Mouse (Mus musculus): ENCODE measurements around the gene Grrp1. TPM values are rescaled to one million over a fixed set of nuclear protein-coding genes. Genes with fewer than 3 reads are reported as not detected.
"Not testable (repeated sequence)": the region's sequence is repeated elsewhere in the genome, so short reads cannot be mapped to it uniquely, and the experiment has no call there.

The Grrp1 gene
- 1 to 10 TPM; 3.3 to 4.8 (median 3.5) TPM for total RNA-seq (2022)

DNA sequence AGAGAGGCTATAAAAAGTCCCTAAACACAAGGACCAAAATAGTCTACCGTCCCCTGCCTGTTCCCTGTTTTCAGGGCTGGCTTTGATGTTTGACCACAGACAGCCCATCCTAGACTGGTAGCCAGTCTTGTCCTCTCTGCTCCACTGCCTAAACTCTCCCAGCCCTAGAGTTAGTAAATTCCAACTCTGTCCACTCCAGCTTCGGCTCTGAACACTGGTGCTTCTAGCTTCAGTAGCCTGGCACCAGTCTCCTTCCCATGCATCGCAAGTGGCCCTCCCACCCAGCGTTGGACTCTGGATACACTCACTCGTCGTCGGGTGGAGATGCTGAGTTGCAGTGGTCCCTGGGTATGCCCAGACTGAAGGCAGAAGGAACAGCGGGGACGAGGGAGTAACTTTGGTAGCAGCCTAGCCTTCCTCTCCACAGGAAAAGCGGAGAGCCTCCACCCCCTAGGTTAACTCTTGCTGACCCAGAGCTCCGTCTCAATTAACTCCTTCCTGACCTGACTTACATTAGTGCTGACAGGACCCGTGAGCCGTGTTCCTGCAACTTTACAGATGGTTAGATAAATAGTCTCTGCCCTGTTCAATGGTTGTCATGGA lies at the start of gene Grrp1:
Gene Grrp1, minus strand, starts transcription at position 385 of the 603 bp plus-strand sequence.
- DNase-seq (ENCODE audit: low spot score in 2 of 2), result no peak

DNA sequence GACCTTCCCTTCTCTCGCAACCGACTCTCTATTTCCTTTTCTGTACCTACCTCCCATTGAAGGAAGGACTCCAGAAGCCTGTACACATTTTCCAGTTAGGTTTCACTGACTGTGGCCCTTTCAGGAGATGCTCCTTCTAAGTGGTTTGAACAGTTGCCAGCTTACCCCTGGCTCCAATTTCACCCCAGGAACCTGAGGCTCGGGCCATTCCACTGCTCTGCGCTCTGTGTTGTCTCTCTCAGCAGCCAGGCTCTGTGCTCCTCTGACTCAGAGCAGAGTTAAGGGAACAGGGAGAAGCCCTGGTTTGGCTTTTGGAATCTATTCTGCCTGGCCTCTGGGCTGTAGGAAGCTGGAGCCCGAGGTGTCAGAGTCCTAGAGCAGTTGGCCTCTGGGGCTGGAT lies 48.2 kb upstream of the Grrp1 start:
- DNase-seq (ENCODE audit: low spot score in 2 of 2), result no peak

DNA sequence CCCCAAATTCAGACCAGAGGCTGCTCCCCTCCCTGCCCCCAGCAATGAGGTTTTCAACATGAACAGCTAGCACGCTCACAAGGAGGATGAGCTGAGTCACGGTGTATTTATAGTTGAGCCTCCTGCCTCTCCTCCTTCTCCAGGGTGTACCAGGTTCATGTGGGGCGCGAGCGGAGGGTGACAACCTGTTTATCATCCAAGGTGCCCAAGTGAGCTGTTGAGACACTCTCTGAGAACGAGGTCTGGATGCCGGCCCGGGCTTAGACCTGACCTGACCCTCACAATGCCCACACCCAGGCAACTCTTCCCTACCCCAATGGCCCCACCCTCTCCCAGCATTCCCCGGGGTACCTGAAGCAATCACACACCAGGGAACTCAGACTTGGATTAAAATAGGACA lies 46.4 kb upstream of the Grrp1 start:
- DNase-seq (ENCODE audit: low spot score in 2 of 2), result no peak

DNA sequence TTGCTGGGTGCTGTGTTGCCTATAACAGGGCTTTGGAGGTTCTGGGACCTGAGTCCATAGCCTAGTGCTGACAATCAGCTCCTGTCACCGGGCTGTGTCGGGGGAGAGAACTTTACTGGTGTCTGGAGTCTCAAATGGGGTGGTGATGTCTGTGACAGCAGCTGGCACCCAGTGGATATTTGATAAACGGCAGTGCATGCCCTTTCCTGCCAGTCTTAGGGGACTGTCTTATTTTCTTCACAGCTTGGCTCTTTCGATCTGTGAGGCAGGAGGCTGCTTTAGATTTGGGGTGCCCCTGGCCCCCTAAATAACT lies 45.5 kb upstream of the Grrp1 start:
- DNase-seq (ENCODE audit: low spot score in 2 of 2), result no peak

DNA sequence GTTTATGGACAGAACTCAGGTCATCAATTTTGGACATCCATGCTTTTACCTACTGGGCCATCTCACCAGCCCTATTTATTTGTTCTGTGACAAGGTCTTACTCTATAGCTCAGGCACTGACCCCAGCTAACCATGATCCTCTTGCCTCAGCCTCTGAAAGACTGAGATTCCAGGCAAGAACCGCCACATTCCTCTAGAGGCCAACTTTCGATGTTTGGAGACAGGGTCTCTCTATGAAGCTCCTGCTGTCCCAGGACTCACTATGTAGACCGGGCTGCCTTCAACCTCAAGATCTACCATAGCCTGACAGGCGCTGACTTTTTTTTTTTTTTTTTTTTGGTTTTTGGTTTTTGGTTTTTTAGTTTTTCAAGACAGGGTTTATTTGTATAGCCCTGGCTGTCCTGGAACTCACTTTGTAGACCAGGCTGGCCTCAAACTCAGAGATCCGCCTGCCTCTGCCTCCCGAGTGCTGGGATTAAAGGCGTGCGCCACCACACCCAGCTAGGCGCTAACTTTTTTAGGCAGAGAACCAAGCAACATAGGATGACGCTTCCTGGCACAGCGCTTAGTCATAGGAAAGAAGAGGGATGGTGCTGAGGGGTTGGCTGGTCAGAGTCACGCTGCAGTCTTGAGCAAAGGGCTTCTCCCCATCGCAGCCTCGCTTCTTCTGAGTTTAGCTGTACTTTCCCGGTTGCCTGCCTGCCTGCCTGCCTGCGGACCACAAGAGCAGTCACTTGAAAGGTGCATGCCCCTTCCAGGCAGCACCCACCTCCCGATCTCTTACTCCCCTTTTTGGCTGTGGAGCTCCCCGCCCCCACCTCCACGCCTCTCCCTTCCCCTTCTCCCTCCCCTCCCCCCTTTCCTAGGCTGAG lies 45.0 kb upstream of the Grrp1 start:
- no peak for DNase-seq (ENCODE audit: low spot score in 2 of 2)

DNA sequence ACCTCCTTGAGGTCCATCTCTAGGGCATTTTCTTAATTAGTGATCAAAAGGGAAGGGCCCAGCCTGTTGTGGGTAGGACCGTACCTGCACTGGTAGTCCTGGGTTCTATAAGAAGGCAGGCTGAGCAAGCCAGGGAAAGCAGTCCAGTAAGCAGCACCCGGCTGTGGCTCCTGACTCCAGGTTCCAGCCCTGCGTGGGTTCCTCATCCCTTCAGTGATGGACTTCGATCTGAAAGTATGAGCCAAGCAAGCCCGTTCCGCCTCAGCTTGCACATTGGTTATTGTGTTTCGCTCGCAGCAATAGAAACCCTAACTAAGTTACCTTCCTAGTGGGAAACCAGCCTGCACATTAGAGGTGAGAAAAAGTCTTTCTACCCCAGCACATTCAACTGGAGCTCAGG lies 43.5 kb upstream of the Grrp1 start:
- no peak for DNase-seq (ENCODE audit: low spot score in 2 of 2)

DNA sequence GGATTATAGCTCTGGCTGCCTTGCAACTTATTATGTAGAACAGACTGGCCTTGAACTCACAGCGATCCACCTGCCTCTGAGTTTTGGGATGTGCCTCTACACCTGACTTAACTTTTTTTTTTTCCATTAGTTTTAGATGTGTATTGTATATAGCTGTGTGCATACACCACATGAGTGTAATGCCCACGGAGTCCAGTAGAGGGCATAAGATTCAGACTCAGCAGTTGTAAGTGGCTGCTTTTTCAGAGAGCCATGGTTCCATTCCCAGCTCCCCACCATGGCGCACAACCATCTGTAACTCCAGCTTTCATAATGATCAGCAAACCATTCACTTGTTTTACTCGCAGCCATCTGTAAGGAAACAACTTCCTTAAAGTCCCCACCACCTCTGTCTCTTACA lies 42.6 kb upstream of the Grrp1 start:
- DNase-seq (ENCODE audit: low spot score in 2 of 2), result no peak

DNA sequence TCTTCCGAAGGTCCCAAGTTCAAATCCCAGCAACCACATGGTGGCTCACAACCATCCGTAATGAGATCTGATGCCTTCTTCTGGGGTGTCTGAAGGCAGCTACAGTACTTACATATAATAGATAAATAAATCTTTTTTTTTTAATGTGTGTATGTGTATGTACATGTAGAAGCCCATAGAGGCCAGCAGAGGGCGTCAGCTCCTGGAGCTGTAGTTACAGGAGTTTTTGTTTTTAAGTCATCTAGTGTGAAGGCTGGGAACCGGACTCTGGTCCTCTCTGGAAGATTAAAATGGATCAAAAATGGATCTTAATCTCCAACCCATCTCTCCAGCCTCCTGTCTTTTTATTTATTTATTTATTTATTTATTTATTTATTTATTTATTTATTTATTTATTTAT lies 42.2 kb upstream of the Grrp1 start:
- DNase-seq (ENCODE audit: low spot score in 2 of 2), result not testable (repeated sequence)

DNA sequence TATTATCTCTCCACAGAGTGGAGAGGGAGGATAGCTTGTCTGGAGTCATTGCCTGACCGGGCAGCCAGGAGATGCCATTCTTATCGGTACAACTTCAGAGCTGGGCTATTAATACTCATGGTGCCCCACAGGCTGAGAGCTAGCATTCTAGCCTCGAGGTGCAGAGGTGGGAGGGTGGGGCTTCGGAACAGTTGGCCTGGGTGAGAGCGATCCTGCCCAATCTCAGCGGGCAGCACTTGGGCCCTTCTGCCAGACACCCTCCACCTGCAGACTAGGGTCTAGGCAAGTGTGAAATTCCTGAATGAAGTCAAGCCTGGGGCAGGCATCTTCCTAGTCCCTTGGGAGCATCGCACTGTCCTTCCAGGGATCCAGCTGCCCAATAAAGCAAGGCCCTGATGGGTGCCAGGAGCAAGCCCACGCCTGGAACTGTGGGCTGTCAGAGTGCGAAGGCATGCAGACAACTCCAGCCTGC lies 39.8 kb upstream of the Grrp1 start:
- DNase-seq (ENCODE audit: low spot score in 2 of 2), result no peak

DNA sequence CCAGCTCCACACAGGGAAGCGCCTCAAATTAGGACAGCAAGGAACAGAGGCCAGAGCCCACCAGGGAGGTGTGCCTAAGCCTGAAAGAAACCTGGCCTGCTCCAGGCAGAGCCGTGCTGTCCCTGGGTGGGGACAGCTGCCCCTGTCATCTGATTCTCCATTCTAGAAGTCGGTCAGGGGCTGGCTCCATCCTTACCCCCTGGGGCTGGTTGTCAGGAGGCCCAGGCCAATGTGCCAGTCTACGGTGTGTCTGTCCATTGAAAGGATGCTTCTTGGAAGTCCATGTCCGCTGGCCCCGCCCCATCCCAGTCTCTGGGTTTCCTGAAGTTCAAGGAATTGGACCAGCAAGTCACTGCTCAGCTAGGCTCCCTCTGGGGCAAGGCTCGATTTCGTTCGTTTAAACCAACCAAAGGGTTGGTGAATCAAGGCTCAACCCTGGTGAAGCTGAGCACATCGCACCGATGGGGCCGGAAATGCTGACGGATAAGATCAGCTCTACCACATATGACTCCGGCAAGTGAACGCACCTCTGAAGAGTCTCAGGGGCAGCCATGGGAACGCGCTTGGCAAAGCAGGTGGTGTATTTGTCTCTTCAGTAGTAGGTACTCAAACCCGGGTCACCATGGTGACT lies 39.3 kb upstream of the Grrp1 start:
- DNase-seq (ENCODE audit: low spot score in 2 of 2), result no peak

DNA sequence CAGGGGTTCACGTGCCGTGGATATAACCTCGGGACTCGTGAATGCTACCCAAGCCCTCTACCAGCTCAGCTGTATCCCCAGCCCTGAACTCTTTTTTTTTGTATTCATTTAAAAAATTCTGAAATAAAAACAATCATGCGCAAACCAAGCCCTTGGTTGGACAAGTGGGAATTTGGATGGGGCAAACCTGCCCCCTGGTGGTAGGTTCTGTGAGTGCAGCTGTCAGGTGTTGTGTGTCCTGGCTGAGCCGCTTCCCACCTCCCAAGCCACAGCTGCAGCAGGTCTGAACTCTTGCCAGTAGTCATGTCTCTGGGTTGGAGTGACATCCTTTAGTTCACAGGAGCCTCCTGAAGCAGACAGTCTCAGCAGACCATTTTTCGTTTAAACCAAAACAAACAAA lies 38.2 kb upstream of the Grrp1 start:
- DNase-seq (ENCODE audit: low spot score in 2 of 2), result peak in 1 of 2 experiments; percentile 60

DNA sequence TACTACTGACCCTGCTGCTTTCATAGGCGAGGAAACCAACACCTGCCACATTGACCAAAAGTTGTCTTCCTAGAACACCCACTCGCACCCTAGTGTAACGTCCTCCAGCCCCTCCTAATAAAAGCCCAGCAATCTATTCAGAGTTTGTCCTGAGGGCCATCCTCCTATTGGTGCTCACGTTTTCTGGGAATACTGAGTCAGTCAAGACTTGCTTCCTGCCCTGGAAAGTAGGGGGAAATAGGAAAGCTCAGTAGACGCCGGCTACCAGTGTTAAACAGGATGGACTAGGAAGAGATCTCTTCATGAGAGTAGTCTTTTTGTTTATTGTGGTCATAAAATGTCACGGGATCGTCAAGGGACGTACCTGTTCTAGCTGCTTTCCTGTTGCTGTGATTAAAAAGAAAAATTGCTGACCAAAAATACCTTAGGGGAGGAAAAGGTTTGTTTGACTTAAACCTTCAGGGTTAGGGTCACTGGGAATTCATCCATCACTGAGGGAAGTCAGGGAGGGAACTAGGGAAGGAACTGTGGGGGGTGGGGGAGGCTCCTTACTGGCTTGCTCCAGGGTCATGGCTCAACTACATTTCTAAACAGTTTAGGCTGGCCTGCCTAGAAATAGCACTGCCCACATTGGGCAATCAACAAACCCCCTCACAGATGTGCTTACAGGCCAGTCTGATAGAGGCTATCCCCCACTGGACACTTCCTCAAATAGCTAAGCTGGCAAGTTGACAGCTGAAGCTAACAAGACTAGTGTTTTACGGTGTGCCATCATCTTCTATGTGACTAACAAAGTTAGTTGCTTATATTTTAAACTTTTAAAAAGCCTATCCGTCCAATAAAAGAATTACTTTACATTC lies 34.7 kb upstream of the Grrp1 start:
- no peak for DNase-seq (ENCODE audit: low spot score in 2 of 2)

DNA sequence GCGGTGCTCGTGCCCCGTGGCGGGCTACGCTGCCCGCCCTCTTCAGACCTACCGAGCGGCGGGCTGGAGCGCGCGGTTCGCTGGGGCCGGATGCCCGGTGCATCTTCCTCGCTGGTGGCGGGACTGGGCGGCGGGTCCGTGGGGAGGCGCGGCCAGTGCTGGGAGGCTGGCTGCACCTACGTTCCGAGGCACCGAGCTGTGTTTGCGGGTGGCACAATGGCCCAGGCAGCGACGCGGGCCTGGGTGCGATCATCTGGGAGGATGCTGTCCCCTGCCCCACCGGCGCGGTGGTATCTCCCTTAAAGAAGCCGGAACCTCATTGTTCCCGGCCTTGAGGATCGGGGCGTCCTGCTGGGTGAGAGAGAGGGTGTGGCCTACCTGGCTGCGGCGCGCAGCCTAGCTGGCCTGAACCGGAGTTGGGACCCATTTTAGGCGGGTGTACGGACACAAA lies 33.7 kb upstream of the Grrp1 start, which contains the start of gene Pdik1l:
Gene Pdik1l, minus strand, starts transcription at position 321 of the 451 bp plus-strand sequence.
- DNase-seq (ENCODE audit: low spot score in 2 of 2), result peak; percentile 45 to 63

DNA sequence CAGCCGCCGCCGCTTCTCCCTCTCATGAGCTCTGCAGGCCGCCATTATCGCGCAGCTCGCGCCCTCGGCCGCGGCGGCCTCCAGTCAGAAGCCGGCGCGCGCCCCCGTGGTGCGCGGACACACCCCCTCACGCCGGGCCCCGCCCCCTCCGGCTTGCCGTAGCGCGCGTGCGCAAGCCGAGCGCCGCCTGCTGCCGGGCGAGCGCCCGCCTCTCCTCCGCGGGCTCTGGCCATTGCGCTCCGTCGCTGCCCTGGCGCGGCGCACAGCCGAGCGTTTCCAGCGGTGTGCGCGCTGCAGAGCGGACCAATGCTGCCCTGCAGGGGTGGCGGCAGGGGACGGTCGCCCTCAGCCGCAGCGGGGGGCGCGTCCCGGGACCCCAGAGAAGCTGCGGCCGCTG lies 33.3 kb upstream of the Grrp1 start:
- DNase-seq (ENCODE audit: low spot score in 2 of 2), result peak; percentile 86 to 94

DNA sequence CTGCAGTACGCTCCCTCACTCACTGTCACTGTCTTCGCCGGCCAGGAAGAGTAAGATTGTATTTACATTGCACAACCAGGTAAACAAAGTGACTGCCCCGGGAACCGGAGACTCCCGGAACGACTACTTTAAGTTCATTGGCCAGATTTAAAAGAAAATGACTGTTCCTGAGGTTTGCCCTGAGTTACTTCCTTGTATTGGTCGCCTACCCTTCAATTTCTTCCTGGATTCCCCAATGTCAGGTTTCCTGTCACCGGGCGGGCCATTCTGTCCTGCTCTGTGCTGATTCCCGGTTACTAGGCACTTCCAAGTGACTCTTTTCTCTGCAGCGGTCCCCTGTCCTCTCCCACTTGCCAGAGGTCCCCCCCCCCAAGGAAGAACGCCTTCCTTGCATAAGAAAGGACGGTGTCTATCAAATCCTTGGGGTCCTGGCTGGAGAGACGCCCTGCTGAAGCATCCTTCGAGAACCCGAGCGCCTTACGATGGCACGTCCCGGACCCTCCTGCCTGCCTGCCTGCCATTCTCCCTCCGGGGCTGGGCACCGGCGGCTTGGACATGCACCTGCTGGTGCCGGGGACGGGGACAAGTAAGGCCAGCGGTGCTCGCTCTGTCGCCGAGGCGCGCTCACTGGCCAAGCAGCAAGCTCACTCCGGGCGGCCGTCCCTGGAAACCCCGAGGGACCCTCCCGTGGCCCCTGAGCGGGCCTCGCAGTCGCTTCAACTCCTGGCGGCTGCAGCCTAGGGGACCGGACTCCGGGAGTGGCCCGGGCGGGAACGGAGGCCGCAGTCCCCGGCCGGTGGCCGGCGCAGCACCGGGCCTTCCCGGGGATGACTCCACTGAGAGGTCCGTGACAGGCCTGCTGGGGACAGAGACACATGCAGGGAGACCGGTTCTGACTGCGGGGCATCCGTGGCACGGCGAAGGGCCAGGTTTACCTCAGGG lies 32.6 kb upstream of the Grrp1 start:
- DNase-seq (ENCODE audit: low spot score in 2 of 2), result peak in 1 of 2 experiments; percentile 17

DNA sequence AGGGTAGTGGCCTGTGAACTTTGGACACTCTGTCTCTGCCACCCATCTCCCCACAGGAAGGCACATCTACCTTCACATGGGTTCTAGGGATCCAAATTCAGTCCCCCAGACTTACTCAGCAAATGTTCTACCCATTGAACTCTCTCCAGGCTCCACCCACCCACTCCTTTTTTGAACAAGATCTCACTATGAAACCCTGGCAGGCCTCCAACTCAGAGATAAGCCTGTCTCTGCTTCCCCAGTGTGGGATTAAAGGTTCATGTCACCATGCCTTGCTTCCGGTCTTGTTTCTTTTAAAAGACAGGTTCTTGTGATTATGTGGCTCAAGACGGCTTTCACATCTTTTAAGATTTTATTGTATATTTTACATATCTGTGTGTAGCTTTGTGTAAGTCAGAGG lies 31.0 kb upstream of the Grrp1 start:
- no peak for DNase-seq (ENCODE audit: low spot score in 2 of 2)

DNA sequence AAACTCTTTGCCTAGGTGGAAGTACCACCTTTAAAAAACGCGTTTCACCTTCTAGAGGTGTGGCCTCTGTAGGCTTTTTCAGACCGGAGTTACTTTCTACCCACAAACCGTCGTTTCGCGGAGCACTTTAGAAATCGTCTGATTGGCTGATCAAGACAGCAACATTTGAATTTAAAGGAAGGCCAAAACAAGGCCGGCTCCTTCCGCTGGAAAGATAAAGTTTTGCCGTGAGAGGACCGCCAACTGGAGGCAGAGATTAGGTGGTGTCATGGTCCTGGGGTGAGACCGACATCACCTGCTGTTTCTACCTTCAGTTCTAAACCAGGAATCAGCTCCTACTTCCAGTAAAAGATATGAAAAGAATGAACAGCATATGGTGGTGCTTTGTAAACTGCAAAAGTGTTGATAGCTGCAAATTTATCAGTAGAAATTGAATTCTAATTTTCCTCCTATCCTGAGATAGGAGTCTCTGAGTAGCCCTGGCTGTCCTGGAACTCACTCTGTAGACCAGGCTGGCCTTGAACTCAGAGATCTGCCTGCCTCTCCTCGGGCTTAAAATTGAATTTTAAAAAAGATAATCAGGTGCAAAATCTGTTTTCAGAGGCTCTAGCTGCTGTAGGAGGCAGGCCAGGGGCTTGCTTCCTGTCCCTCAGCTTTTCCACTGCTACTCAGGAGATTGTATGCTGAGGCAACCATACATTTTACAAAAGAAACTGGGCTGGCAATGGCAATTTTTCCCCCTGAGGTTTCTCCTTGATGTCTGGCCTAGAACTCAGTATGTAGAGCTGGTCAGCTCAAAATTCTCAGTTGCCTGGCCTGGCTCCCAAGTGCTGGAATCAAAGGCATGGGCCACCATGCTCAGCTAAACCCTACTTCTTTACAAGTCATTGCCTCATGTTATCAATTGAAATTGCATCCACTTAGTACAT lies 19.8 kb upstream of the Grrp1 start:
- DNase-seq (ENCODE audit: low spot score in 2 of 2), result no peak

DNA sequence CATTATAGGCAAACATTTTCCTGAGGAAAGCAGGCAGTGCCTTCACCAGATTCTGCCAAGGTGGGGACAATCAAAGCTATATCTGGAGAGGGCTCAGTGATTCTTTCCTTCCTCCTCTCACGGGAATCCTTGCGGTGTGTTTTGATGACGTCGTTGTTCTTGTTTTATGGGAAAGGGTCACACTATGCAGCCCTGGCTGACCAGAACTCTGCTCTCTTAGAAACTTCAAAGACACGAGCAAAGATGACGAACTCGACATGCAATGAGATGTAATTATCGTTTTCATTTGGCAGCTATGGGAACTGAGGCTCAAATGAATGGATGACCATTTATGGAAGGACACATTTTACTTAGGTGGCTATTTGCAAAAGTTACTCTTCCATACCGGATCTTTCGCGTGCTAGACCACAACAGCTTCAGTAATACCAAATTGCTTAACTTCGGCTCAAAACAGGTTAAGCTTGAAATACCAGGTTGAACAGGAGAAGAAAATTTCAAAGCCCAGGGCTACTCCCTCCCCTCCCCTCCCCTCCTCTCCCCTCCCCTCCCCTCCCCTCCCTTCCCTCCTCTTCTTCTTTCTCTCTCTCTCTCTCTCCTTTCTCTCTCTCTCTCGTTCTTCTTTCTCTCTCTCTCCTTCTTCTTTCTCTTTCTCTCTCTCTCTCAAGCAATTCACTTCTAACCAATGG lies 19.0 kb upstream of the Grrp1 start:
- DNase-seq (ENCODE audit: low spot score in 2 of 2), result no peak

DNA sequence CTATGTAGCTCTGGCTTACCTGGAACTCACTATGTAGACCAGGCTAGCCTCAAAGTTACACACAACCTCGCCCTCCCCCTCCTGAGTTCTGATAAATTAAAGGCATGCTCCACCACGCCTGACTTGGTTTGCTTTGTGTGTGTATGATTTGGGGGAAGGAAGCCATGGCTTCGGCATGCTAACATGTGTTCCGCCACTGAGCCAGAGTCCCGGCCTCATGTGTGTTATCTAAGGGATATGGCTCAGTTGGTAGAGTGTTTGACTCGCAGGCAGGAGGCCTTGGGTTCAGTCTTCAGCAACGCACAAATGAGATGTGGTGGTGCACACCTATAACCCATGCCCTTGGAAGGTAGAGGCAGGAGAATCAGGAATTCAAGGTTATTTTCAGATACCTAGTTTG lies 18.1 kb upstream of the Grrp1 start:
- DNase-seq (ENCODE audit: low spot score in 2 of 2), result no peak

Data from layer of hippocampus, adult 8-10 months (tissue).